15 mouse cellular contexts compared by ENCODE assay signal in the genomic region with DNA sequence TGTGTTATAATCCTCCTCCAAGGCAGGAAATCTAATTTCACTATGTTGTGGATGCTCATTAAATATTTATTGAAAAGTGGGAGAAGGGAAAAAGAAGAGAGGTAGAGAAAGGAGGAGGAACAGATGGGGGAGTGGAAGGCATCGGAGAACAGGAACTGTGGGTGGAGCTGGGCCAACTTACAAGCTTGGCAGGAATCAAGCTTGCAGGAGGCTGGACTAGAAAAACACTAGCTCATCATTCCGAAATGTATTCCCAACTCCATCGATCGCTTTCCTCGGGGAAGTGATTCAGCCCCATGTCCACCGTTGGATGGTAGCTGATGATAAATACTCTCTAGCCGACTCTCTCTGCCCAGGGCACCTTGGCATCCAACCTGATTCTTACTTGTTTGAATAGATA. TPM values are rescaled to one million over a fixed set of nuclear protein-coding genes. Genes with fewer than 3 reads are reported as not detected.
DNase-seq lines count a peak whose midpoint lies in the region; ATAC-seq lines count a peak whose summit lies in the region.
"Had no signal": no experiment of that assay in that cellular context is flagged by ENCODE, and none has a peak within 500 bp of the region (broad histone marks: within the 10 kb centered on the region; RNA-seq: fewer than 3 reads in every experiment).

No protein-coding gene starts in this region.

- DNase-seq in forebrain, embryonic 14.5 days (ENCODE audit: low spot score), result peak; percentile 61
- DNase-seq in forebrain, embryonic 10.5 days (ENCODE audit: extremely low spot score, low spot score), result no peak
- DNase-seq in intestine, embryonic 14.5 days (ENCODE audit: low spot score), result peak; percentile 46
- DNase-seq in layer of hippocampus, adult 9-11 months, result peak; percentile 70
- DNase-seq in right cerebral cortex, postnatal 25 days, result peak; percentile 54
- DNase-seq in ovary, postnatal 14 days (ENCODE audit: low spot score), result no peak
- DNase-seq: adrenal gland, postnatal 25 days; cerebellum, adult 9-11 months; lung, adult 2 months had no signal

- H3K9me3 ChIP-seq in forebrain, embryonic 14.5 days (replicated peaks; ENCODE audit: control insufficient read depth, low read length), result no peaks in the 10 kb centered on the region
- no peaks in the 10 kb centered on the region for H3K9me3 ChIP-seq in forebrain, embryonic 10.5 days
- no peaks in the 10 kb centered on the region for H3K9me3 ChIP-seq in intestine, embryonic 14.5 days (ENCODE audit: control insufficient read depth, low read length)
- 0 out of 2 replicates have a peak, but pooled peaks cover 3% of the 10 kb centered on the region for H3K9me3 ChIP-seq in intestine, embryonic 15.5 days
- H3K9me3 ChIP-seq: embryonic facial prominence, embryonic 15.5 days; hindbrain, embryonic 15.5 days; neural tube, embryonic 13.5 days had no signal

- no peak overlapping the region for H3K4me3 ChIP-seq in forebrain, embryonic 14.5 days (ENCODE audit: low read depth, low read length)
- H3K4me3 ChIP-seq in forebrain, embryonic 10.5 days, result no peak overlapping the region
- no peak overlapping the region for H3K4me3 ChIP-seq in intestine, embryonic 14.5 days (ENCODE audit: low read depth, low read length)
- no peak overlapping the region for H3K4me3 ChIP-seq in intestine, embryonic 15.5 days (replicated peaks)
- H3K4me3 ChIP-seq: embryonic facial prominence, embryonic 15.5 days; hindbrain, embryonic 15.5 days; neural tube, embryonic 13.5 days had no signal

- no peak overlapping the region for H3K9ac ChIP-seq in forebrain, embryonic 14.5 days (ENCODE audit: low read length)
- no peak overlapping the region for H3K9ac ChIP-seq in intestine, embryonic 14.5 days (ENCODE audit: low read length)
- no peak overlapping the region for H3K9ac ChIP-seq in intestine, embryonic 15.5 days
- H3K9ac ChIP-seq: embryonic facial prominence, embryonic 15.5 days; hindbrain, embryonic 15.5 days; neural tube, embryonic 13.5 days had no signal

- no peak overlapping the region for H3K4me2 ChIP-seq in forebrain, embryonic 14.5 days (ENCODE audit: low read length)
- H3K4me2 ChIP-seq in intestine, embryonic 14.5 days (ENCODE audit: low read length), result no peak overlapping the region
- H3K4me2 ChIP-seq in intestine, embryonic 15.5 days (replicated peaks), result no peak overlapping the region
- H3K4me2 ChIP-seq: embryonic facial prominence, embryonic 15.5 days; hindbrain, embryonic 15.5 days; neural tube, embryonic 13.5 days had no signal

- no peaks in the 10 kb centered on the region for H3K36me3 ChIP-seq in forebrain, embryonic 14.5 days (ENCODE audit: control insufficient read depth, insufficient read depth, low read length)
- H3K36me3 ChIP-seq in forebrain, embryonic 10.5 days (replicated peaks), result no peaks in the 10 kb centered on the region
- no peaks in the 10 kb centered on the region for H3K36me3 ChIP-seq in intestine, embryonic 14.5 days (ENCODE audit: control insufficient read depth, insufficient read depth, low read length)
- H3K36me3 ChIP-seq in intestine, embryonic 15.5 days, result no peaks in the 10 kb centered on the region
- H3K36me3 ChIP-seq: embryonic facial prominence, embryonic 15.5 days; hindbrain, embryonic 15.5 days; neural tube, embryonic 13.5 days had no signal

- no peak for ATAC-seq in forebrain, embryonic 14.5 days
- ATAC-seq in intestine, embryonic 14.5 days (replicated peaks; ENCODE audit: low FRiP score, low TSS enrichment, low read depth), result no peak
- no peak for ATAC-seq in intestine, embryonic 15.5 days
- ATAC-seq in activated CD4-positive, CD25-positive, alpha-beta regulatory T cell, adult 4 months, result no peak

- H3K27ac ChIP-seq in forebrain, embryonic 14.5 days (ENCODE audit: low read depth, low read length), result no peak overlapping the region
- no peak overlapping the region for H3K27ac ChIP-seq in forebrain, embryonic 10.5 days
- no peak overlapping the region for H3K27ac ChIP-seq in intestine, embryonic 14.5 days (ENCODE audit: low read depth)
- no peak overlapping the region for H3K27ac ChIP-seq in intestine, embryonic 15.5 days
- H3K27ac ChIP-seq: embryonic facial prominence, embryonic 15.5 days; hindbrain, embryonic 15.5 days; kidney, postnatal 0 days; neural tube, embryonic 13.5 days had no signal

- WGBS in forebrain, embryonic 14.5 days, result 78% methylated on average over 7 of the region's 7 CpGs
- 95% methylated on average over 7 of the region's 7 CpGs for WGBS in forebrain, embryonic 10.5 days
- 73% methylated on average over 7 of the region's 7 CpGs for WGBS in intestine, embryonic 14.5 days
- 71% methylated on average over 7 of the region's 7 CpGs for WGBS in intestine, embryonic 15.5 days

- H3K27me3 ChIP-seq in forebrain, embryonic 14.5 days (replicated peaks; ENCODE audit: control insufficient read depth, insufficient read depth, low read length), result no peaks in the 10 kb centered on the region
- H3K27me3 ChIP-seq in forebrain, embryonic 10.5 days (ENCODE audit: poor library complexity, severe bottlenecking), result no peaks in the 10 kb centered on the region
- no peaks in the 10 kb centered on the region for H3K27me3 ChIP-seq in intestine, embryonic 14.5 days (replicated peaks; ENCODE audit: control insufficient read depth, insufficient read depth, low read length)
- H3K27me3 ChIP-seq in intestine, embryonic 15.5 days (replicated peaks), result no peaks in the 10 kb centered on the region
- H3K27me3 ChIP-seq: embryonic facial prominence, embryonic 15.5 days; hindbrain, embryonic 15.5 days; neural tube, embryonic 13.5 days had no signal

- peaks cover 9% of the 10 kb centered on the region; the same call in 1 of the 2 replicates for H3K4me1 ChIP-seq in forebrain, embryonic 14.5 days (ENCODE audit: control insufficient read depth, insufficient read depth, low read length)
- peaks cover 14% of the 10 kb centered on the region for H3K4me1 ChIP-seq in forebrain, embryonic 10.5 days
- peaks cover 16% of the 10 kb centered on the region for H3K4me1 ChIP-seq in intestine, embryonic 14.5 days (replicated peaks; ENCODE audit: control insufficient read depth, insufficient read depth, low read length)
- no peaks in the 10 kb centered on the region for H3K4me1 ChIP-seq in intestine, embryonic 15.5 days (replicated peaks)

RNA-seq across cellular contexts. Expression of a gene that starts 29.9 kb away (rescaled TPM):
- polyA plus RNA-seq in forebrain, embryonic 14.5 days (2014; fragmentation: Nextera tagmentation; extraction: Ambion mirVana), result 6.9 TPM in 2 replicates
- 3.5 and 4.0 TPM in 2 replicates for polyA plus RNA-seq in forebrain, embryonic 10.5 days (2016; fragmentation: Nextera tagmentation; extraction: Ambion mirVana)
- polyA plus RNA-seq in intestine, embryonic 14.5 days (2014; fragmentation: Nextera tagmentation; extraction: Ambion mirVana), result 7.4 and 9.3 TPM in 2 replicates
- 4.1 and 4.6 TPM in 2 replicates for polyA plus RNA-seq in intestine, embryonic 15.5 days (2015; fragmentation: Nextera tagmentation; extraction: Ambion mirVana)
- under 1 TPM; 0.13 to 0.33 TPM for polyA plus RNA-seq in activated CD4-positive, CD25-positive, alpha-beta regulatory T cell, adult 4 months (2017; shearing (Covaris generic))

Comparison
In these comparisons a context has a peak if more than half of its experiments do, and no peak if none do; other contexts are left out.
1. DNase-seq: peak in forebrain, embryonic 14.5 days (single experiment), intestine, embryonic 14.5 days (single experiment), layer of hippocampus, adult 9-11 months (single experiment) and right cerebral cortex, postnatal 25 days (single experiment); none in forebrain, embryonic 10.5 days (single experiment) and ovary, postnatal 14 days (single experiment).